Mouse (Mus musculus) erythroblast, embryonic 14.5 days (primary cell): ENCODE results near the gene Vmn2r86.
"Not testable (repeated sequence)": the region's sequence is repeated elsewhere in the genome, so short reads cannot be mapped to it uniquely, and the experiment has no call there.

ENCODE experiments used
- GATA1 ChIP-seq: IDR thresholded peaks from 2 replicates; pipeline ENCODE4 v1.6.1; 2012; ENCODE audit warnings: low read length, inconsistent platforms, mixed read lengths
- TAL1 ChIP-seq: IDR thresholded peaks from 3 replicates; pipeline ENCODE4 v1.6.1; 2012; ENCODE audit warnings: low read length, inconsistent platforms, mixed read lengths

- not testable (repeated sequence) for TF ChIP-seq TAL1, GATA1
These were observed 43.6 kb downstream of the Vmn2r86 start for GRCm38 (mm10) chr10:130412167-130412698.
